Mouse (Mus musculus) MEL (cell line): Measurements from ENCODE around the gene Arnt2. TPM values are rescaled to one million over a fixed set of nuclear protein-coding genes. Genes with fewer than 3 reads are reported as not detected.

ENCODE experiments used
- DNase-seq: peaks from one replicate; pipeline ENCODE4 v3.0.0; 2011; ENCODE audit warnings: low read depth, low spot score
- H3K27ac ChIP-seq: 2 replicates; pipeline ENCODE4 v1.5.1; 2012; ENCODE audit warnings: low read depth, mild to moderate bottlenecking, control low read depth, low read length, moderate library complexity; ENCODE audit not compliant: control insufficient read depth
- H3K27me3 ChIP-seq, 2 experiments: fragments of 150-350 bp in 1 of 2; sonication (generic) in 1 of 2; 2 replicates each; pipeline ENCODE4 v1.6.1; 2012; ENCODE audit warnings: low read length in 2 of 2, mild to moderate bottlenecking in 2 of 2, improper control_type of control experiment in 1 of 2, moderate library complexity in 1 of 2; ENCODE audit not compliant: insufficient read depth in 2 of 2, control insufficient read depth in 1 of 2
- H3K36me3 ChIP-seq, 2 experiments: 2 replicates each; pipeline ENCODE4 v1.6.1; 2012 to 2014; ENCODE audit warnings: low read length in 2 of 2, improper control_type of control experiment in 1 of 2, inconsistent platforms in 1 of 2, mild to moderate bottlenecking in 1 of 2; ENCODE audit not compliant: insufficient read depth in 2 of 2, control insufficient read depth in 1 of 2
- H3K4me1 ChIP-seq, 2 experiments: fragments of 150-350 bp in 1 of 2; sonication (generic) in 1 of 2; 2 replicates each; pipeline ENCODE4 v1.6.1; 2012; ENCODE audit warnings: low read length in 2 of 2, improper control_type of control experiment in 1 of 2, mild to moderate bottlenecking in 1 of 2; ENCODE audit not compliant: insufficient read depth in 2 of 2, control insufficient read depth in 1 of 2
- H3K4me3 ChIP-seq, 2 experiments: fragments of 150-350 bp in 1 of 2; sonication (generic) in 1 of 2; 2 replicates each; pipeline ENCODE4 v1.5.1; 2012; ENCODE audit warnings: low read depth in 2 of 2, low read length in 2 of 2, mild to moderate bottlenecking in 2 of 2, moderate library complexity in 2 of 2, control low read depth in 1 of 2, improper control_type of control experiment in 1 of 2; ENCODE audit not compliant: control insufficient read depth in 1 of 2, insufficient read depth in 1 of 2
- H3K79me2 ChIP-seq: 2 replicates; pipeline ENCODE4 v1.6.1; 2012; ENCODE audit warnings: mild to moderate bottlenecking, low read length, moderate library complexity; ENCODE audit not compliant: control insufficient read depth, poor library complexity, insufficient read depth
- H3K9ac ChIP-seq: 2 replicates; pipeline ENCODE4 v1.6.1; 2012; ENCODE audit warnings: low read depth, mild to moderate bottlenecking, control low read depth, low read length, moderate library complexity; ENCODE audit not compliant: control insufficient read depth, poor library complexity, severe bottlenecking
- H3K9me3 ChIP-seq: fragments of 150-350 bp; sonication (generic); replicated peaks from 2 replicates; pipeline ENCODE4 v1.6.1; 2012; ENCODE audit warnings: mild to moderate bottlenecking, low read length, improper control_type of control experiment, moderate library complexity; ENCODE audit not compliant: insufficient read depth
- BHLHE40 ChIP-seq: IDR thresholded peaks from 2 replicates; pipeline ENCODE4 v1.6.1; 2012; ENCODE audit warnings: low read depth, mild to moderate bottlenecking, inconsistent platforms, low read length, improper control_type of control experiment, borderline replicate concordance
- CTCF ChIP-seq, 3 experiments: IDR thresholded peaks in 2 of 3; conservative IDR thresholded peaks in 1 of 3; 2 replicates each; pipeline ENCODE4 v1.5.1; 2011 to 2012; ENCODE audit warnings: low read length in 3 of 3, low read depth in 2 of 3, mild to moderate bottlenecking in 2 of 3, improper control_type of control experiment in 1 of 3, inconsistent platforms in 1 of 3, mixed read lengths in 1 of 3, moderate library complexity in 1 of 3; ENCODE audit not compliant: control insufficient read depth in 1 of 3, insufficient read depth in 1 of 3, poor library complexity in 1 of 3, severe bottlenecking in 1 of 3
- E2F4 ChIP-seq: IDR thresholded peaks from 2 replicates; pipeline ENCODE4 v1.6.1; 2011; ENCODE audit warnings: low read depth, low read length, improper control_type of control experiment, borderline replicate concordance
- ELF1 ChIP-seq: IDR thresholded peaks from 2 replicates; pipeline ENCODE4 v1.6.1; 2014; ENCODE audit warnings: low read depth, mild to moderate bottlenecking, inconsistent platforms, low read length, improper control_type of control experiment, moderate library complexity
- ETS1 ChIP-seq: IDR thresholded peaks from 2 replicates; pipeline ENCODE4 v1.6.1; 2012; ENCODE audit warnings: low read depth, mild to moderate bottlenecking, inconsistent platforms, low read length, improper control_type of control experiment, moderate library complexity
- GABPA ChIP-seq: IDR thresholded peaks from 2 replicates; pipeline ENCODE4 v1.6.1; 2012; ENCODE audit warnings: low read depth, mild to moderate bottlenecking, inconsistent platforms, low read length, improper control_type of control experiment, moderate library complexity
- GATA1 ChIP-seq: IDR thresholded peaks from 2 replicates; pipeline ENCODE4 v1.6.1; 2011; ENCODE audit warnings: low read depth, low read length, improper control_type of control experiment
- HCFC1 ChIP-seq: IDR thresholded peaks from 2 replicates; pipeline ENCODE4 v1.6.1; 2012; ENCODE audit warnings: low read depth, mild to moderate bottlenecking, inconsistent platforms, low read length, improper control_type of control experiment, moderate library complexity
- MAFK ChIP-seq: IDR thresholded peaks from 2 replicates; pipeline ENCODE4 v1.6.1; 2011; ENCODE audit warnings: low read depth, mild to moderate bottlenecking, low read length, improper control_type of control experiment, borderline replicate concordance
- MAX ChIP-seq: IDR thresholded peaks from 2 replicates; pipeline ENCODE4 v1.6.1; 2011; ENCODE audit warnings: low read length, improper control_type of control experiment
- MEF2A ChIP-seq: IDR thresholded peaks from 2 replicates; pipeline ENCODE4 v1.6.1; 2014; ENCODE audit warnings: low read depth, mild to moderate bottlenecking, inconsistent platforms, low read length, improper control_type of control experiment; ENCODE audit not compliant: poor library complexity, insufficient replicate concordance, severe bottlenecking; ENCODE audit errors: extremely low read depth
- MXI1 ChIP-seq: IDR thresholded peaks from 2 replicates; pipeline ENCODE4 v1.6.1; 2011; ENCODE audit warnings: mild to moderate bottlenecking, low read depth, low read length, improper control_type of control experiment
- MYB ChIP-seq: IDR thresholded peaks from 2 replicates; pipeline ENCODE4 v1.6.1; 2011; ENCODE audit warnings: mild to moderate bottlenecking, low read depth, low read length, improper control_type of control experiment
- MYC ChIP-seq: IDR thresholded peaks from 2 replicates; pipeline ENCODE4 v1.6.1; 2011; ENCODE audit warnings: low read depth, mild to moderate bottlenecking, low read length, improper control_type of control experiment, moderate library complexity
- NRF1 ChIP-seq: IDR thresholded peaks from 2 replicates; pipeline ENCODE4 v1.6.1; 2014; ENCODE audit warnings: low read depth, mild to moderate bottlenecking, inconsistent platforms, low read length, improper control_type of control experiment, moderate library complexity; ENCODE audit not compliant: poor library complexity, insufficient read depth, severe bottlenecking
- POLR2A ChIP-seq, 2 experiments: IDR thresholded peaks; 2 replicates each; pipeline ENCODE4 v1.6.1; 2011 to 2012; ENCODE audit warnings: low read length in 2 of 2, mild to moderate bottlenecking in 2 of 2, control low read depth in 1 of 2, improper control_type of control experiment in 1 of 2, low read depth in 1 of 2, moderate library complexity in 1 of 2; ENCODE audit not compliant: control insufficient read depth in 1 of 2, insufficient read depth in 1 of 2, poor library complexity in 1 of 2
- POLR2AphosphoS2 ChIP-seq: IDR thresholded peaks from 2 replicates; pipeline ENCODE4 v1.6.1; 2011; ENCODE audit warnings: low read length, improper control_type of control experiment
- RAD21 ChIP-seq: IDR thresholded peaks from 2 replicates; pipeline ENCODE4 v1.6.1; 2011; ENCODE audit warnings: mild to moderate bottlenecking, low read depth, low read length, improper control_type of control experiment
- RCOR1 ChIP-seq: IDR thresholded peaks from 2 replicates; pipeline ENCODE4 v1.6.1; 2012; ENCODE audit warnings: low read depth, mild to moderate bottlenecking, inconsistent platforms, low read length, improper control_type of control experiment
- SIN3A ChIP-seq: IDR thresholded peaks from 2 replicates; pipeline ENCODE4 v1.6.1; 2012; ENCODE audit warnings: low read length, improper control_type of control experiment, inconsistent platforms
- TBP ChIP-seq: IDR thresholded peaks from 2 replicates; pipeline ENCODE4 v1.8.0; 2011; ENCODE audit warnings: low read depth, low read length, improper control_type of control experiment
- USF1 ChIP-seq: IDR thresholded peaks from 2 replicates; pipeline ENCODE4 v1.6.1; 2014; ENCODE audit warnings: low read depth, mild to moderate bottlenecking, inconsistent platforms, low read length, improper control_type of control experiment, moderate library complexity
- USF2 ChIP-seq, 2 experiments: IDR thresholded peaks; 2 replicates each; pipeline ENCODE4 v1.6.1; 2011 to 2012; ENCODE audit warnings: improper control_type of control experiment in 2 of 2, low read length in 2 of 2, borderline replicate concordance in 1 of 2, inconsistent platforms in 1 of 2, low read depth in 1 of 2, mild to moderate bottlenecking in 1 of 2; ENCODE audit not compliant: insufficient read depth in 1 of 2
- ZC3H11A ChIP-seq: IDR thresholded peaks from 2 replicates; pipeline ENCODE4 v1.6.1; 2012; ENCODE audit warnings: low read depth, mild to moderate bottlenecking, inconsistent platforms, low read length, improper control_type of control experiment
- ZKSCAN1 ChIP-seq: IDR thresholded peaks from 2 replicates; pipeline ENCODE4 v1.6.1; 2012; ENCODE audit warnings: low read depth, mild to moderate bottlenecking, inconsistent platforms, low read length, improper control_type of control experiment, moderate library complexity
- ZMIZ1 ChIP-seq: IDR thresholded peaks from 2 replicates; pipeline ENCODE4 v1.6.1; 2012; ENCODE audit warnings: low read depth, mild to moderate bottlenecking, inconsistent platforms, low read length, improper control_type of control experiment, moderate library complexity
- ZNF384 ChIP-seq: IDR thresholded peaks from 2 replicates; pipeline ENCODE4 v1.6.1; 2012; ENCODE audit warnings: low read depth, mild to moderate bottlenecking, inconsistent platforms, low read length, improper control_type of control experiment
- polyA plus RNA-seq, 2 experiments: library from polyadenylated mRNA; stranded (reverse) in 1 of 2; unstranded in 1 of 2; fragments of >175 nt in 1 of 2; fragments of >200 nt in 1 of 2; gene quantifications; 2 replicates each; pipeline versions ENCODE4 v1.2.1 to v1.2.4; 2012; ENCODE audit warnings: low replicate concordance in 2 of 2, low read depth in 1 of 2; ENCODE audit not compliant: insufficient read length in 2 of 2, insufficient read depth in 1 of 2, missing spikeins in 1 of 2
- total RNA-seq: library from RNA; depleted of rRNA; stranded (reverse); fragments of 300-350 nt; gene quantifications from 2 replicates; pipeline ENCODE4 v1.2.3, GENCODE M21; 2012

The Arnt2 gene
- total and polyA plus RNA-seq, 3 experiments = not detected

- no peak for DNase-seq
- H3K79me2 ChIP-seq = no peaks in the 10 kb centered on the region
- H3K36me3 ChIP-seq = no peaks in the 10 kb centered on the region
- TF ChIP-seq USF1 = no peak
- TF ChIP-seq ZKSCAN1 = no peak
- no peak for TF ChIP-seq ZNF384
- no peak for TF ChIP-seq NRF1
- no peak for TF ChIP-seq MYB
- no peak for TF ChIP-seq ZMIZ1
- TF ChIP-seq CTCF (IDR thresholded peaks at IDR 0.05 in 2 of 3, conservative IDR thresholded peaks at IDR 0.05 in 1 of 3; ENCODE audit: control insufficient read depth in 1 of 3, insufficient read depth in 1 of 3, low read depth in 2 of 3, low read length in 3 of 3, poor library complexity in 1 of 3, severe bottlenecking in 1 of 3) = no peak
- no peak for TF ChIP-seq USF2 (IDR thresholded peaks at IDR 0.05; ENCODE audit: borderline replicate concordance in 1 of 2, insufficient read depth in 1 of 2, low read depth in 1 of 2, low read length in 2 of 2)
- no peak for TF ChIP-seq SIN3A
- no peak for TF ChIP-seq ZC3H11A
- TF ChIP-seq POLR2AphosphoS2 = no peak
- TF ChIP-seq E2F4 = no peak
- TF ChIP-seq MAX = no peak
- no peak for TF ChIP-seq MYC
- no peak for TF ChIP-seq GABPA
- no peak for TF ChIP-seq TBP
- TF ChIP-seq RCOR1 = no peak
- no peak for TF ChIP-seq ELF1
- H3K4me1 ChIP-seq = no peaks in the 10 kb centered on the region
- H3K9ac ChIP-seq = no peak overlapping the region
- H3K9me3 ChIP-seq = no peaks in the 10 kb centered on the region
- no peak overlapping the region for H3K4me3 ChIP-seq
- H3K27ac ChIP-seq = no peak overlapping the region
- no peaks in the 10 kb centered on the region; a peak in 1 of 4 replicates for H3K27me3 ChIP-seq
Observed at GRCm38 (mm10) chr7:84336907-84337306, 73.1 kb downstream of the Arnt2 start.

GRCm38 (mm10) chr7:84336580-84336886 is 73.4 kb downstream of the Arnt2 start:
- no peaks in the 10 kb centered on the region for H3K9me3 ChIP-seq
- H3K36me3 ChIP-seq = no peaks in the 10 kb centered on the region
- H3K27me3 ChIP-seq = no peaks in the 10 kb centered on the region; a peak in 1 of 4 replicates
- H3K4me1 ChIP-seq = no peaks in the 10 kb centered on the region
- no peak overlapping the region for H3K27ac ChIP-seq
- TF ChIP-seq MAFK (no peak), ETS1 (no peak), BHLHE40 (no peak), POLR2AphosphoS2 (no peak), MXI1 (no peak), RAD21 (no peak), POLR2A (IDR thresholded peaks at IDR 0.05; ENCODE audit: control insufficient read depth in 1 of 2, insufficient read depth in 1 of 2, low read depth in 1 of 2, low read length in 2 of 2, poor library complexity in 1 of 2) (no peak), GATA1 (no peak), MEF2A (no peak), ZKSCAN1 (no peak), SIN3A (no peak), NRF1 (no peak), TBP (no peak), CTCF (IDR thresholded peaks at IDR 0.05 in 2 of 3, conservative IDR thresholded peaks at IDR 0.05 in 1 of 3; ENCODE audit: control insufficient read depth in 1 of 3, insufficient read depth in 1 of 3, low read depth in 2 of 3, low read length in 3 of 3, poor library complexity in 1 of 3, severe bottlenecking in 1 of 3) (no peak), ZNF384 (no peak), HCFC1 (no peak), USF2 (IDR thresholded peaks at IDR 0.05; ENCODE audit: borderline replicate concordance in 1 of 2, insufficient read depth in 1 of 2, low read depth in 1 of 2, low read length in 2 of 2) (no peak), RCOR1 (no peak), ELF1 (no peak), GABPA (no peak)
- DNase-seq = no peak
- H3K4me3 ChIP-seq = no peak overlapping the region
- no peaks in the 10 kb centered on the region for H3K79me2 ChIP-seq
- H3K9ac ChIP-seq = no peak overlapping the region
